Mouse (Mus musculus): ENCODE data around the gene Rpl3. TPM values are rescaled to one million over a fixed set of nuclear protein-coding genes. Genes with fewer than 3 reads are reported as not detected.

Rpl3 gene
- polyA plus RNA-seq, 3 experiments from 2014 or later = 2,844 to 4,969 (median 3,861) TPM

- no peak for ATAC-seq
Observed at GRCm38 (mm10) chr15:80031133-80031532, 60.5 kb downstream of the Rpl3 start.

- ATAC-seq = no peak
Observed at GRCm38 (mm10) chr15:80030399-80030798, 61.3 kb downstream of the Rpl3 start.

GRCm38 (mm10) chr15:80028862-80029261, 62.8 kb downstream of the Rpl3 start:
- no peak for ATAC-seq

Other genes starting within 250 kb of the Rpl3 start
- gene Apobec3, start 200.2 kb downstream of the Rpl3 start, polyA plus RNA-seq (2017; shearing (Covaris generic)) = 100 to 1,000 TPM; 509 to 683 (median 543) TPM
- gene Cbx7, start 120.7 kb downstream of the Rpl3 start, polyA plus RNA-seq (2017; shearing (Covaris generic)) = 10 to 100 TPM; 13.3 to 48.6 (median 38.5) TPM
- gene Pdgfb, start 76.9 kb downstream of the Rpl3 start, polyA plus RNA-seq (2017; shearing (Covaris generic)) = 1 to 10 TPM; 1.4 to 2.1 (median 2.1) TPM
- gene Syngr1, start 534 bp downstream of the Rpl3 start, polyA plus RNA-seq (2017; shearing (Covaris generic)) = 1 to 10 TPM in 1 of 3 experiments, under 1 TPM in 1, not detected in 1; 0.77 to 1.7 TPM
- gene Tab1, start 41.3 kb upstream of the Rpl3 start, polyA plus RNA-seq (2017; shearing (Covaris generic)) = 10 to 100 TPM; 12.2 to 15.9 (median 12.3) TPM
- not detected for gene Mgat3, start 81.9 kb upstream of the Rpl3 start, polyA plus RNA-seq (2017; shearing (Covaris generic))
- gene Mief1, start 142.2 kb upstream of the Rpl3 start, polyA plus RNA-seq (2017; shearing (Covaris generic)) = 10 to 100 TPM; 29.1 to 39.4 (median 34.2) TPM
- 10 to 100 TPM in 1 of 3 experiments, not detected in 2; 10.7 TPM for gene AC140267.1, start 144.0 kb upstream of the Rpl3 start, polyA plus RNA-seq (2017; shearing (Covaris generic))
- gene Atf4, start 163.3 kb upstream of the Rpl3 start, polyA plus RNA-seq (2017; shearing (Covaris generic)) = 10 to 100 TPM; 78.7 to 96.6 (median 84.8) TPM
- 10 to 100 TPM; 19.9 to 24.4 (median 21.7) TPM for gene Rps19bp1, start 172.4 kb upstream of the Rpl3 start, polyA plus RNA-seq (2017; shearing (Covaris generic))
- under 1 TPM in 1 of 3 experiments, not detected in 2; 0.04 TPM for gene Cacna1i, start 195.4 kb upstream of the Rpl3 start, polyA plus RNA-seq (2017; shearing (Covaris generic))

Data from inflammation-experienced regulatory T-cells, adult 6 months (primary cell).